Mouse (Mus musculus) cerebellum, adult 2 months (tissue): ENCODE results near the gene Eno1.

Experiments
- CTCF ChIP-seq: fragments of 200-500 bp; IDR thresholded peaks from 2 replicates; pipeline ENCODE4 v1.5.1; 2011; ENCODE audit warnings: low read depth, mild to moderate bottlenecking, control low read depth, low read length, moderate library complexity, borderline replicate concordance; ENCODE audit not compliant: insufficient read depth
- POLR2A ChIP-seq: fragments of 200-500 bp; IDR thresholded peaks from 2 replicates; pipeline ENCODE4 v1.6.1; 2011; ENCODE audit warnings: low read length, control low read depth, borderline replicate concordance; ENCODE audit not compliant: insufficient read depth

DNA sequence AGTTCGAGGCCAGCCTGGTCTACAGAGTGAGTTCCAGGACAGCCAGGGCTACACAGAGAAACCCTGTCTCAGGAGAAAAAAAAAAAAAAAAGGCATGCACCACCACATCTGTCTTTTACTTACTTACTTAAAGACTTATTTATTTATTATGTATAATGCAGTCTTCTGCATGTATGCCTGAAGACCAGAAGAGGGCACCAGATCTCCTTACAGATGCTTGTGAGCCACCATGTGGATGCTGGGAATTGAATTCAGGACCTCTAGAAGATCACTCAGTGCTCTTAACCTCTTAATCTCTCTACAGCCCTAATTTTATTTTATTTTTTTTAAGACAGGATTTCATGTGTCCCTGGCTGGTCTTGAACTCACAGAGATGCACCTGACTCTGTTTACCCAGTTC lies 18.6 kb upstream of the Eno1 start:
- TF ChIP-seq POLR2A (no peak), CTCF (no peak)
